Mouse (Mus musculus) CH12.LX (cell line): ENCODE results near the gene Rab44. TPM values are rescaled to one million over a fixed set of nuclear protein-coding genes. Genes with fewer than 3 reads are reported as not detected.
A peak's percentile ranks its signal among the peaks of the same experiment; 100 is the strongest.

Source experiments
- DNase-seq: peaks from one replicate; pipeline ENCODE4 v3.0.0-alpha.2; 2013; ENCODE audit errors: extremely low read depth
- H3K27ac ChIP-seq: 2 replicates; pipeline ENCODE4 v1.5.1; 2012; ENCODE audit warnings: low read depth, mild to moderate bottlenecking, control low read depth, moderate library complexity; ENCODE audit not compliant: insufficient read depth
- H3K27me3 ChIP-seq: replicated peaks from 2 replicates; pipeline ENCODE3; 2012; ENCODE audit warnings: inconsistent platforms
- H3K36me3 ChIP-seq, 2 experiments: replicated peaks in 1 of 2; 2 replicates each; pipeline versions ENCODE3 to v1.6.1; 2012; ENCODE audit warnings: inconsistent platforms in 1 of 2, low read length in 1 of 2, mild to moderate bottlenecking in 1 of 2, mixed read lengths in 1 of 2, moderate library complexity in 1 of 2; ENCODE audit not compliant: control insufficient read depth in 1 of 2, insufficient read depth in 1 of 2
- H3K4me1 ChIP-seq, 2 experiments: 2 replicates each; pipeline ENCODE4 v1.6.1; 2012; ENCODE audit warnings: inconsistent platforms in 1 of 2, moderate library complexity in 1 of 2; ENCODE audit not compliant: insufficient read depth in 2 of 2, control insufficient read depth in 1 of 2
- H3K4me2 ChIP-seq: 2 replicates; pipeline ENCODE4 v1.6.1; 2012; ENCODE audit warnings: low read depth, mild to moderate bottlenecking, control low read depth; ENCODE audit not compliant: poor library complexity, insufficient read depth, severe bottlenecking
- H3K4me3 ChIP-seq, 3 experiments: fragments of 150-350 bp in 1 of 3; sonication (generic) in 1 of 3; replicated peaks in 1 of 3; 2 replicates each; pipeline versions ENCODE3 to v1.5.1; 2011 to 2012; ENCODE audit warnings: low read depth in 2 of 3, low read length in 2 of 3, mild to moderate bottlenecking in 2 of 3, moderate library complexity in 2 of 3, control low read depth in 1 of 3, improper control_type of control experiment in 1 of 3, inconsistent platforms in 1 of 3, mixed read lengths in 1 of 3; ENCODE audit not compliant: poor library complexity in 1 of 3
- H3K79me2 ChIP-seq: replicated peaks from 2 replicates; pipeline ENCODE4 v1.6.1; 2012; ENCODE audit warnings: mild to moderate bottlenecking, moderate library complexity; ENCODE audit not compliant: control insufficient read depth, poor library complexity, insufficient read depth, severe bottlenecking; ENCODE audit errors: extremely low read depth
- H3K9ac ChIP-seq: 2 replicates; pipeline ENCODE4 v1.6.1; 2012; ENCODE audit warnings: low read depth, mild to moderate bottlenecking, control low read depth, moderate library complexity; ENCODE audit not compliant: insufficient read depth
- H3K9me3 ChIP-seq: replicated peaks from 2 replicates; pipeline ENCODE3; 2012; ENCODE audit warnings: low read length, inconsistent platforms, mixed read lengths
- BHLHE40 ChIP-seq: IDR thresholded peaks from 2 replicates; pipeline ENCODE4 v1.6.1; 2011; ENCODE audit warnings: mild to moderate bottlenecking, low read depth, low read length, improper control_type of control experiment
- CHD1 ChIP-seq: IDR thresholded peaks from 2 replicates; pipeline ENCODE4 v1.6.1; 2012; ENCODE audit warnings: low read depth, low read length, improper control_type of control experiment, inconsistent platforms
- CHD2 ChIP-seq: IDR thresholded peaks from 2 replicates; pipeline ENCODE4 v1.6.1; 2011; ENCODE audit warnings: low read length, improper control_type of control experiment
- CTCF ChIP-seq, 2 experiments: IDR thresholded peaks in 1 of 2; conservative IDR thresholded peaks in 1 of 2; 2 replicates each; pipeline ENCODE4 v1.5.1; 2011 to 2012; ENCODE audit warnings: low read depth in 2 of 2, low read length in 2 of 2, improper control_type of control experiment in 1 of 2, inconsistent platforms in 1 of 2, mild to moderate bottlenecking in 1 of 2, moderate library complexity in 1 of 2
- E2F4 ChIP-seq: IDR thresholded peaks from 2 replicates; pipeline ENCODE4 v1.6.1; 2011; ENCODE audit warnings: low read depth, low read length, improper control_type of control experiment; ENCODE audit not compliant: insufficient replicate concordance
- ELF1 ChIP-seq: IDR thresholded peaks from 2 replicates; pipeline ENCODE4 v1.6.1; 2014; ENCODE audit warnings: low read depth, mild to moderate bottlenecking, inconsistent platforms, low read length, improper control_type of control experiment
- EP300 ChIP-seq: IDR thresholded peaks from 2 replicates; pipeline ENCODE4 v1.6.1; 2011; ENCODE audit warnings: low read length, improper control_type of control experiment
- ETS1 ChIP-seq: conservative IDR thresholded peaks from 2 replicates; pipeline ENCODE4 v1.6.1; 2012; ENCODE audit warnings: low read depth, mild to moderate bottlenecking, inconsistent platforms, low read length, improper control_type of control experiment, moderate library complexity
- GABPA ChIP-seq: IDR thresholded peaks from 2 replicates; pipeline ENCODE4 v1.6.1; 2012; ENCODE audit warnings: low read depth, low read length, improper control_type of control experiment, inconsistent platforms; ENCODE audit not compliant: insufficient replicate concordance
- HCFC1 ChIP-seq: IDR thresholded peaks from 2 replicates; pipeline ENCODE4 v1.6.1; 2012; ENCODE audit warnings: low read depth, mild to moderate bottlenecking, inconsistent platforms, low read length, improper control_type of control experiment
- IRF4 ChIP-seq: IDR thresholded peaks from 2 replicates; pipeline ENCODE4 v1.6.1; 2014; ENCODE audit warnings: low read depth, mild to moderate bottlenecking, inconsistent platforms, low read length, improper control_type of control experiment
- JUN ChIP-seq: IDR thresholded peaks from 2 replicates; pipeline ENCODE4 v1.6.1; 2011; ENCODE audit warnings: low read depth, mild to moderate bottlenecking, low read length, improper control_type of control experiment, moderate library complexity; ENCODE audit not compliant: insufficient read depth
- JUND ChIP-seq: conservative IDR thresholded peaks from 2 replicates; pipeline ENCODE4 v1.6.1; 2011; ENCODE audit warnings: low read depth, low read length, improper control_type of control experiment
- KAT2A ChIP-seq: IDR thresholded peaks from 2 replicates; pipeline ENCODE4 v1.6.1; 2012; ENCODE audit warnings: low read length, improper control_type of control experiment, inconsistent platforms; ENCODE audit not compliant: insufficient replicate concordance
- MAFK ChIP-seq: IDR thresholded peaks from 2 replicates; pipeline ENCODE4 v1.6.1; 2011; ENCODE audit warnings: low read length, improper control_type of control experiment; ENCODE audit not compliant: insufficient replicate concordance
- MAX ChIP-seq: IDR thresholded peaks from 2 replicates; pipeline ENCODE4 v1.6.1; 2011; ENCODE audit warnings: low read length, improper control_type of control experiment
- MAZ ChIP-seq: IDR thresholded peaks from 2 replicates; pipeline ENCODE4 v1.6.1; 2012; ENCODE audit warnings: low read depth, mild to moderate bottlenecking, inconsistent platforms, low read length, improper control_type of control experiment, moderate library complexity
- MEF2A ChIP-seq: IDR thresholded peaks from 2 replicates; pipeline ENCODE4 v1.6.1; 2014; ENCODE audit warnings: low read depth, mild to moderate bottlenecking, inconsistent platforms, low read length, improper control_type of control experiment, borderline replicate concordance
- MXI1 ChIP-seq: IDR thresholded peaks from 2 replicates; pipeline ENCODE4 v1.6.1; 2011; ENCODE audit warnings: mild to moderate bottlenecking, low read depth, low read length, improper control_type of control experiment
- MYC ChIP-seq: IDR thresholded peaks from 2 replicates; pipeline ENCODE4 v1.6.1; 2011; ENCODE audit warnings: low read depth, mild to moderate bottlenecking, improper control_type of control experiment, low read length
- NELFE ChIP-seq: IDR thresholded peaks from 2 replicates; pipeline ENCODE4 v1.6.1; 2011; ENCODE audit warnings: low read depth, low read length, improper control_type of control experiment
- NRF1 ChIP-seq: IDR thresholded peaks from 2 replicates; pipeline ENCODE4 v1.6.1; 2014; ENCODE audit warnings: low read depth, mild to moderate bottlenecking, inconsistent platforms, low read length, improper control_type of control experiment, moderate library complexity
- PAX5 ChIP-seq: IDR thresholded peaks from 2 replicates; pipeline ENCODE4 v1.6.1; 2012; ENCODE audit warnings: low read length, inconsistent platforms, mixed read lengths
- POLR2A ChIP-seq: IDR thresholded peaks from 2 replicates; pipeline ENCODE4 v1.6.1; 2011; ENCODE audit warnings: low read depth, mild to moderate bottlenecking, improper control_type of control experiment, low read length
- POLR2AphosphoS2 ChIP-seq: IDR thresholded peaks from 2 replicates; pipeline ENCODE4 v1.6.1; 2011; ENCODE audit warnings: low read depth, low read length, improper control_type of control experiment
- RAD21 ChIP-seq: IDR thresholded peaks from 2 replicates; pipeline ENCODE4 v1.6.1; 2011; ENCODE audit warnings: low read depth, mild to moderate bottlenecking, low read length, improper control_type of control experiment, moderate library complexity
- RCOR1 ChIP-seq: conservative IDR thresholded peaks from 2 replicates; pipeline ENCODE4 v1.6.1; 2012; ENCODE audit warnings: low read depth, mild to moderate bottlenecking, inconsistent platforms, low read length, improper control_type of control experiment
- SIN3A ChIP-seq: IDR thresholded peaks from 2 replicates; pipeline ENCODE4 v1.6.1; 2012; ENCODE audit warnings: low read length, improper control_type of control experiment, inconsistent platforms
- SMC3 ChIP-seq: IDR thresholded peaks from 2 replicates; pipeline ENCODE4 v1.6.1; 2011; ENCODE audit warnings: low read depth, low read length, improper control_type of control experiment
- TBP ChIP-seq: conservative IDR thresholded peaks from 2 replicates; pipeline ENCODE4 v1.6.1; 2011; ENCODE audit warnings: low read depth, low read length, improper control_type of control experiment
- TCF12 ChIP-seq: IDR thresholded peaks from 2 replicates; pipeline ENCODE4 v1.6.1; 2014; ENCODE audit warnings: low read depth, mild to moderate bottlenecking, inconsistent platforms, low read length, improper control_type of control experiment
- UBTF ChIP-seq: IDR thresholded peaks from 2 replicates; pipeline ENCODE4 v1.6.1; 2012; ENCODE audit warnings: low read depth, mild to moderate bottlenecking, inconsistent platforms, low read length, improper control_type of control experiment, moderate library complexity
- USF2 ChIP-seq: conservative IDR thresholded peaks from 2 replicates; pipeline ENCODE4 v1.6.1; 2011; ENCODE audit warnings: low read depth, low read length, improper control_type of control experiment
- ZC3H11A ChIP-seq: IDR thresholded peaks from 2 replicates; pipeline ENCODE4 v1.6.1; 2012; ENCODE audit warnings: low read depth, mild to moderate bottlenecking, inconsistent platforms, low read length, improper control_type of control experiment
- ZKSCAN1 ChIP-seq: IDR thresholded peaks from 2 replicates; pipeline ENCODE4 v1.6.1; 2012; ENCODE audit warnings: low read depth, inconsistent platforms, low read length, improper control_type of control experiment, borderline replicate concordance
- ZMIZ1 ChIP-seq: IDR thresholded peaks from 2 replicates; pipeline ENCODE4 v1.6.1; 2012; ENCODE audit warnings: low read depth, mild to moderate bottlenecking, inconsistent platforms, low read length, improper control_type of control experiment
- ZNF384 ChIP-seq: IDR thresholded peaks from 2 replicates; pipeline ENCODE4 v1.6.1; 2012; ENCODE audit warnings: low read depth, low read length, improper control_type of control experiment, inconsistent platforms
- dilution Hi-C: fragments of 300-500 bp; cut with MboI; formaldehyde crosslinking; loops from 2 replicates; pipeline ENCODE4 v1.14.3; 2020; ENCODE audit warnings: low sequenced_read_pairs; ENCODE audit not compliant: extremely low pct_unique_long_range_greater_than_20kb, extremely low pct_ligation_motif_present
- in situ Hi-C: fragments of 300-500 bp; cut with MboI; formaldehyde crosslinking; loops from 3 replicates; pipeline ENCODE4 v1.14.3; 2019; ENCODE audit warnings: low sequenced_read_pairs, low pct_ligation_motif_present, low pct_unique_long_range_greater_than_20kb, mixed read lengths
- polyA plus RNA-seq: library from polyadenylated mRNA; unstranded; fragments of >175 nt; gene quantifications from 2 replicates; pipeline ENCODE4 v1.2.1, GENCODE M21; 2012; ENCODE audit warnings: low read depth; ENCODE audit not compliant: insufficient read length
- total RNA-seq, 2 experiments: library from RNA; depleted of rRNA; stranded (reverse); fragments of 300-350 nt in 1 of 2; fragments of >200 nt in 1 of 2; gene quantifications; 2 replicates each; pipeline ENCODE4 v1.2.3; 2012 to 2014

Gene Rab44
- total and polyA plus RNA-seq, 3 experiments, result 0.30 to 0.34 TPM; not detected in 1

- Histone ChIP-seq H3K4me3 (peak overlapping the region; percentile 30 to 33 (median 30)), H3K9me3 (no peaks in the 10 kb centered on the region), H3K27ac (peak overlapping the region; percentile 96), H3K4me2 (peak overlapping the region; percentile 53), H3K9ac (peak overlapping the region; percentile 41), H3K4me1 (peaks cover 38 to 73% of the 10 kb centered on the region in 2 experiments), H3K36me3 (no peaks in the 10 kb centered on the region), H3K79me2 (no peaks in the 10 kb centered on the region), H3K27me3 (no peaks in the 10 kb centered on the region)
- dilution Hi-C loops, result no loop called here
- DNase-seq, result peak; percentile 91
- in situ Hi-C loops, result no loop called here
- no peak; the same call in 1 of the 2 replicates for TF ChIP-seq MAX
- no peak; the same call in 1 of the 2 replicates for TF ChIP-seq POLR2AphosphoS2
- peak; percentile 90 for TF ChIP-seq IRF4
- peak; percentile 80 to 97 for TF ChIP-seq CTCF (conservative IDR thresholded peaks at IDR 0.05 in 1 of 2, IDR thresholded peaks at IDR 0.05 in 1 of 2; ENCODE audit: low read depth in 2 of 2, low read length in 2 of 2)
- TF ChIP-seq ELF1, result peak; percentile 65
- TF ChIP-seq PAX5, result no peak
- TF ChIP-seq GABPA, result no peak
- TF ChIP-seq JUN, result no peak
- peak; percentile 88 for TF ChIP-seq ZNF384
- TF ChIP-seq BHLHE40, result peak; percentile 81
- TF ChIP-seq ETS1, result peak; percentile 74
- TF ChIP-seq MAZ, result peak; percentile 84; the same call in 1 of the 2 replicates
- TF ChIP-seq NELFE, result 0 out of 2 replicates have a peak, but pooled peaks have one; percentile 43
- TF ChIP-seq E2F4, result 0 out of 2 replicates have a peak, but pooled peaks have one; percentile 37
- TF ChIP-seq POLR2A, result peak; percentile 44; the same call in 1 of the 2 replicates
- TF ChIP-seq NRF1, result no peak
- TF ChIP-seq SIN3A, result peak; percentile 53
- TF ChIP-seq ZMIZ1, result 0 out of 2 replicates have a peak, but pooled peaks have one; percentile 49
- peak; percentile 76 for TF ChIP-seq RCOR1
- peak; percentile 14; the same call in 1 of the 2 replicates for TF ChIP-seq HCFC1
- peak; percentile 52; the same call in 1 of the 2 replicates for TF ChIP-seq MEF2A
- no peak; the same call in 1 of the 2 replicates for TF ChIP-seq UBTF
- TF ChIP-seq MYC, result peak; percentile 24; the same call in 1 of the 2 replicates
- peak; percentile 89 for TF ChIP-seq SMC3
- peak; percentile 69 for TF ChIP-seq EP300
- TF ChIP-seq TBP, result no peak
- TF ChIP-seq USF2, result no peak
- peak; percentile 67; the same call in 1 of the 2 replicates for TF ChIP-seq TCF12
- peak; percentile 36; the same call in 1 of the 2 replicates for TF ChIP-seq CHD2
- no peak for TF ChIP-seq JUND
- TF ChIP-seq ZC3H11A, result peak; percentile 40; the same call in 1 of the 2 replicates
- 0 out of 2 replicates have a peak, but pooled peaks have one; percentile 63 for TF ChIP-seq KAT2A
- peak; percentile 81 for TF ChIP-seq MXI1
- TF ChIP-seq CHD1, result peak; percentile 97
- no peak for TF ChIP-seq ZKSCAN1
- TF ChIP-seq RAD21, result peak; percentile 94
- TF ChIP-seq MAFK, result no peak
Observed at GRCm38 (mm10) chr17:29171001-29171772, 57.2 kb downstream of the Rab44 start.
